Mouse (Mus musculus) G1E (cell line): ENCODE results near the gene Pde4a. TPM values are rescaled to one million over a fixed set of nuclear protein-coding genes. Genes with fewer than 3 reads are reported as not detected.

Experiments used
- ATAC-seq: 2 replicates; pipeline ENCODE4 v1.8.0; 2016; ENCODE audit warnings: mild to moderate bottlenecking; ENCODE audit not compliant: insufficient number of reproducible peaks, poor library complexity, low FRiP score, severe bottlenecking; ENCODE audit errors: extremely low read depth
- DNase-seq: peaks from one replicate; pipeline ENCODE4 v3.0.0; 2012; ENCODE audit warnings: low spot score
- H3K27me3 ChIP-seq: 2 replicates; pipeline ENCODE4 v1.6.1; 2012; ENCODE audit warnings: mild to moderate bottlenecking, low read length, inconsistent platforms; ENCODE audit not compliant: insufficient read depth
- H3K36me3 ChIP-seq: replicated peaks from 2 replicates; pipeline ENCODE3; 2012; ENCODE audit warnings: mild to moderate bottlenecking, inconsistent platforms
- H3K4me1 ChIP-seq: 2 replicates; pipeline ENCODE4 v1.6.1; 2012; ENCODE audit warnings: low read depth, low read length, inconsistent platforms, mixed read lengths; ENCODE audit not compliant: insufficient read depth
- H3K4me3 ChIP-seq: 2 replicates; pipeline ENCODE4 v1.5.1; 2012; ENCODE audit warnings: low read depth, mild to moderate bottlenecking, inconsistent platforms, low read length, moderate library complexity, mixed read lengths
- H3K9me3 ChIP-seq: replicated peaks from 2 replicates; pipeline ENCODE4 v1.6.1; 2012; ENCODE audit warnings: inconsistent platforms
- CTCF ChIP-seq: IDR thresholded peaks from 2 replicates; pipeline ENCODE4 v1.5.1; 2012; ENCODE audit warnings: low read depth, low read length, inconsistent platforms, mixed read lengths
- GATA1 ChIP-seq: IDR thresholded peaks from 2 replicates; pipeline ENCODE4 v1.6.1; 2012; ENCODE audit warnings: borderline replicate concordance, low read length, inconsistent platforms, mixed read lengths
- GATA2 ChIP-seq: IDR thresholded peaks from 2 replicates; pipeline ENCODE4 v1.6.1; 2012; ENCODE audit warnings: low read depth, low read length, inconsistent platforms, borderline replicate concordance
- POLR2AphosphoS5 ChIP-seq: IDR thresholded peaks from 2 replicates; pipeline ENCODE4 v1.6.1; 2012; ENCODE audit warnings: low read depth, low read length, inconsistent platforms; ENCODE audit not compliant: insufficient replicate concordance
- TAL1 ChIP-seq: conservative IDR thresholded peaks from 2 replicates; pipeline ENCODE4 v1.6.1; 2012; ENCODE audit warnings: low read depth, low read length, inconsistent platforms, mixed read lengths
- polyA plus RNA-seq: library from polyadenylated mRNA; stranded (reverse); fragments of >175 nt; gene quantifications from 2 replicates; pipeline ENCODE4 v1.2.3, GENCODE M21; 2012
- total RNA-seq, 2 experiments: library from RNA; stranded (forward) in 1 of 2; stranded (reverse) in 1 of 2; fragments of 200-1000 nt in 1 of 2; fragments of >200 nt in 1 of 2; fragmentation: Nextera tagmentation in 1 of 2; gene quantifications; 2 replicates each; pipeline ENCODE4 v1.2.3; 2014 to 2017

Gene Pde4a
- total and polyA plus RNA-seq, 3 experiments: 1.5 to 2.5 (median 1.7) TPM

DNA sequence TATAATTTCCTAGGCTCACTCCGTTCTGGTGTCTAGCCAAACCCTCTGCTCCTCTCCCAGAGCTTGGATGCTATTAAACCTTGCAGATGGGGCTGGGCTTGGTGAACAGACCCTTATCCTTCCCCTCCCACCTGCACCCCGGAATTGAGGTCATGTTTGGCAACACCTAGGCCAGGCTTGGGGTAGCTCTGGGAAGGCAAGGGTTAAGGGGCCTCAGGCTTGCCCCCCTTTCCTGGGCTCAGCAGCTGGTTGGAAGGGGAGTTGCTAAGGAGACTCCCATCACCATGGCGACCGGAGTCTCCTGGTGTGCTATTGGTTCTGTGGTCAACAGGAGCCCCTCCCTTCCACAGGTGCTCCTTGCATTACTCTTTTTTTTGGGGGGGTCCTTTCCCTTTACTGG, 32.5 kb downstream of the Pde4a start:
- H3K4me3 ChIP-seq: no peak overlapping the region
- H3K27me3 ChIP-seq: peaks cover 16% of the 10 kb centered on the region
- ATAC-seq: no peak
- TF ChIP-seq TAL1 (no peak), GATA2 (no peak), POLR2AphosphoS5 (no peak), GATA1 (no peak), CTCF (no peak)
- H3K36me3 ChIP-seq: no peaks in the 10 kb centered on the region
- H3K9me3 ChIP-seq: no peaks in the 10 kb centered on the region
- H3K4me1 ChIP-seq: peaks cover 17% of the 10 kb centered on the region
- DNase-seq: no peak

DNA sequence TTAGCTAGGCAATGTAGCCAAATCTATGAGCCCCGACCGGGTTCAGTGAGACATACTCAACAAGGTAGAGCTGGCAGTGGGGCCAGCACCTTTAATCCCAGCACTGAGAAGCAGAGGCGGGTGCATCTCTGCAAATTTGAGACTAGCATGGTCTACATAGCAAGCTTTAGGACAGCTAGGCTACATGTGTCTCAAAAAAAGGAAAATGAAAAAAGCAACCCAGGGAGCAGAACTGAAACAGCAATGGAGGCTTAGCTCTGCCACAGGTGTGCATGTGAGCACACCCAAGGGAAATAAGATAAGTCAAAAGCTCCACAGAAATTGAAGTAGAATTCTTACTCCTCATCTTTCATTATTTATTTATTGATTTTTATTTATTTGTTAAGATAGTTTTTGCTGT, 33.4 kb downstream of the Pde4a start:
- no peak for ATAC-seq
- TF ChIP-seq GATA2 (no peak), CTCF (no peak), GATA1 (no peak)
- H3K36me3 ChIP-seq: no peaks in the 10 kb centered on the region
- no peaks in the 10 kb centered on the region for H3K9me3 ChIP-seq
- H3K4me1 ChIP-seq: peaks cover 17% of the 10 kb centered on the region
- H3K27me3 ChIP-seq: peaks cover 21% of the 10 kb centered on the region
- no peak for DNase-seq
- H3K4me3 ChIP-seq: no peak overlapping the region

DNA sequence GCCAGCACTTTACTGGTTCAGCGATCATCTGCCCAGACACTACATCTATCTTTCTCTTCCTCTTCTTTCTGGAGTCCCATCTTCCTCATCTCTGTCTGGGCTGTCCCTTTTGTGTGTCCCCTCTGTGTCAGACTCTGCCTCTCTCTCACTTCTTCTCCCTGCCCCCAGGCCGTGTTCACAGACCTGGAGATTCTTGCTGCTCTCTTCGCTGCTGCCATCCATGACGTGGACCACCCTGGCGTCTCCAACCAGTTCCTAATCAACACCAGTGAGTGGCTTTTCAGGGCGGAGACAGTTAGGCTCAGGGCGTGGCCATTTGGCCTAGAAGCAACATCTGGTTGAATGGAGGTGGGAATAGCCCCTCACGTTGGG, 38.6 kb downstream of the Pde4a start:
- peaks cover 11% of the 10 kb centered on the region for H3K4me1 ChIP-seq

DNA sequence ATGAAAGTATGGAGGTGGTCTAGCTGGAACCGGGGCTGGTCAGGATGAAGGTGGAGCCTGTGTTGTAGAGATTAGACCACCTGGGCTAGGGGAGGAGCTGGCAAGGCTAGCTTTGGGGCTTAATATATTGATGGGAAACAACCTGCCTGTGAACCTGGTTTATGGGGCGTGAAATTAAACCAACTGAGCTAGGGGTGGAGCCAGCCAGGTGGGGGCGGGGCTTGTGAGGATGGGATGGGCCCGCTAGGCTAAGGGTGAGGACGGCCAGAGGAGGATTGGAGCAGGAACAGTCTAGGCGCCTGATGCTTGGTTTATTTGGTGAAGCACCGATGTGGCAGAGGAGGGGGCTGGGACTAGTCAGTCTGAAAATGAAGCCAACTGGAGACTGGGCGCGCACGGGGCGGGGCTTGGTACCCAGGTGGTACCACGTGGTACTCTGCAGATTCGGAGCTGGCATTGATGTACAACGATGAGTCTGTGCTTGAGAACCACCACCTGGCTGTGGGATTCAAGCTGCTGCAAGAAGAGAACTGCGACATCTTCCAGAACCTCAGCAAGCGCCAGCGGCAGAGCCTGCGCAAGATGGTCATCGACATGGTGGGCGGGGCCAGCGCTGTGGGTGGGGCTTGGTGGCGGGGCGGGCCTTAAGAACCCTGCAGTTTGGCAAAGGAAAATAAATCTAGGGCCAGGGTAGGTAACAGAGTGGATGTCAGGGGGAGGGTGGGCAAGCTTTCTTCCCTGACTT, 39.2 kb downstream of the Pde4a start:
- Histone ChIP-seq H3K9me3 (no peaks in the 10 kb centered on the region), H3K36me3 (peaks cover 6% of the 10 kb centered on the region), H3K4me3 (no peak overlapping the region), H3K4me1 (peaks cover 11% of the 10 kb centered on the region), H3K27me3 (peaks cover 12% of the 10 kb centered on the region; the same call in 1 of the 2 replicates)
- TF ChIP-seq POLR2AphosphoS5 (no peak), TAL1 (no peak), GATA2 (no peak), CTCF (no peak)
- DNase-seq (no peak), ATAC-seq (no peak)

More for the DNA sequence above, 38.6 kb downstream of the Pde4a start:
- H3K36me3 ChIP-seq: peaks cover 6% of the 10 kb centered on the region
- no peak for ATAC-seq
- H3K4me3 ChIP-seq: no peak overlapping the region
- H3K9me3 ChIP-seq: no peaks in the 10 kb centered on the region
- no peak for TF ChIP-seq TAL1
- DNase-seq: no peak
- H3K27me3 ChIP-seq: peaks cover 12% of the 10 kb centered on the region; the same call in 1 of the 2 replicates

DNA sequence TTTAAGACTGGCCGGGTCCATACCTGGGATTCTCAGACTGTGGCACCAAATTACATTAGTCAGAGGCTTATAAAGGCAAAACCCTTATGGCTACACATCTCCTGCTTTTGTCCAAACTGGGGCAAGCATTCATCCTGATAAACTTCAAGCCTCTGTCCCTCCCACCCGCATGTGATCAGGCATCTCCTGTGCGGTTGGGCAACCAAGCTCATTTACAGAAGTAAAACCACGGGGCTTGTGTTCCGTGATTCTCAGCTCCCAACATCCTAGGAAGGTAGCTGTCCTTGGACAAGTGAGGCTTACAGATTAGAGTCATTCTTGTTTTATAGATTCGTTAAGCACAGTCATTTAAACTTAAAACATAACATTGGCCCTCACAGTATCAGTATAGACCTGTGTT, 41.3 kb downstream of the Pde4a start:
- H3K27me3 ChIP-seq: peaks cover 21% of the 10 kb centered on the region
- H3K9me3 ChIP-seq: no peaks in the 10 kb centered on the region
- peaks cover 9% of the 10 kb centered on the region for H3K36me3 ChIP-seq
- no peak for TF ChIP-seq TAL1
- no peak for TF ChIP-seq GATA2
- TF ChIP-seq GATA1: no peak
- no peak for TF ChIP-seq CTCF
- no peak for TF ChIP-seq POLR2AphosphoS5
- peaks cover 11% of the 10 kb centered on the region for H3K4me1 ChIP-seq
- H3K4me3 ChIP-seq: no peak overlapping the region
- DNase-seq (no peak), ATAC-seq (no peak)

DNA sequence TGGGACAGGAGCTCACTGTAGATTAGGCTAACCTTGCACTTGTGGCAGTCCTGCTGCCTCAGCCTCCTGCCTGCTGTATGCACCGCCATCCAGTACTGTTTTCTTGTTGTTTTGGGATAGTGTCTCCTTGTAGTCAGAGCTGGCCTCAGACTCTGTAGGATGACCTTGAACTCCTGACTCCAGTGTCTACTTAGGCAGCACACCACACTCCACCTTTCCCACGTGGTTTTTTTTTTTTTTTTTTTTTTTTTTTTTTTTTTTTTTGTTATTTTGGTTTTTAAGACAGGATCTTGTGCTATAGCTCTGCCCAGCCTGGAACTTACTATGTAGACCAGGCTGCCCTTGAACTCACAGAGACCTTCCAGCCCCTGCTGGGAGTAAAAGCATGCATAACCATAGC, 43.1 kb downstream of the Pde4a start:
- peaks cover 11% of the 10 kb centered on the region for H3K4me1 ChIP-seq
- no peak for ATAC-seq
- H3K4me3 ChIP-seq: no peak overlapping the region
- peaks cover 26% of the 10 kb centered on the region for H3K27me3 ChIP-seq
- no peak for DNase-seq
- H3K36me3 ChIP-seq: peaks cover 9% of the 10 kb centered on the region
- no peaks in the 10 kb centered on the region for H3K9me3 ChIP-seq
- TF ChIP-seq GATA1: no peak
- TF ChIP-seq POLR2AphosphoS5: no peak
- no peak for TF ChIP-seq CTCF
- TF ChIP-seq TAL1: no peak
- no peak for TF ChIP-seq GATA2
